In genomic region chr3:121309896-121310714, GRCm38 (mm10) we compare ENCODE assay signal across 10 mouse cellular contexts. TPM values are rescaled to one million over a fixed set of nuclear protein-coding genes. Genes with fewer than 3 reads are reported as not detected.
DNase-seq lines count a peak whose midpoint lies in the region; ATAC-seq and TF ChIP-seq lines count a peak whose summit lies in the region.
"Had no signal": no experiment of that assay in that cellular context is flagged by ENCODE, and none has a peak within 500 bp of the region (broad histone marks: within the 10 kb centered on the region; RNA-seq: fewer than 3 reads in every experiment).

No protein-coding gene starts in this region.

- 0 out of 2 replicates have a peak, but pooled peaks cover 1% of the 10 kb centered on the region for H3K4me1 ChIP-seq in heart, adult 2 months (ENCODE audit: control insufficient read depth, insufficient read depth, low read length)
- no peaks in the 10 kb centered on the region for H3K4me1 ChIP-seq in heart, embryonic 11.5 days (ENCODE audit: control insufficient read depth, insufficient read depth, low read length)
- peaks cover 9% of the 10 kb centered on the region for H3K4me1 ChIP-seq in midbrain, embryonic 10.5 days
- H3K4me1 ChIP-seq in midbrain, embryonic 16.5 days (ENCODE audit: control insufficient read depth, insufficient read depth, low read length): peaks cover 5% of the 10 kb centered on the region

- no peak overlapping the region for H3K4me2 ChIP-seq in heart, embryonic 11.5 days
- H3K4me2 ChIP-seq in midbrain, embryonic 16.5 days (ENCODE audit: low read length): no peak overlapping the region
- H3K4me2 ChIP-seq: hindbrain, embryonic 12.5 days; liver, embryonic 15.5 days had no signal

- no peaks in the 10 kb centered on the region for H3K36me3 ChIP-seq in heart, adult 2 months (ENCODE audit: control insufficient read depth, insufficient read depth, low read length)
- no peaks in the 10 kb centered on the region for H3K36me3 ChIP-seq in heart, embryonic 11.5 days (ENCODE audit: control insufficient read depth, insufficient read depth, low read length)
- H3K36me3 ChIP-seq in midbrain, embryonic 10.5 days: peaks cover 3% of the 10 kb centered on the region; the same call in 1 of the 2 replicates
- H3K36me3 ChIP-seq in midbrain, embryonic 16.5 days (ENCODE audit: control insufficient read depth, insufficient read depth, low read length): no peaks in the 10 kb centered on the region
- H3K36me3 ChIP-seq: hindbrain, embryonic 12.5 days; liver, embryonic 15.5 days had no signal

- peak; percentile 23; the same call in 1 of the 2 replicates for TF ChIP-seq CTCF in heart, adult 2 months (IDR thresholded peaks at IDR 0.05)

- H3K27ac ChIP-seq in heart, adult 2 months: no peak overlapping the region
- H3K27ac ChIP-seq in heart, embryonic 11.5 days (ENCODE audit: low read depth, low read length): no peak overlapping the region
- no peak overlapping the region for H3K27ac ChIP-seq in midbrain, embryonic 10.5 days (replicated peaks)
- no peak overlapping the region for H3K27ac ChIP-seq in midbrain, embryonic 16.5 days (ENCODE audit: low read length)
- H3K27ac ChIP-seq: hindbrain, embryonic 12.5 days; liver, embryonic 15.5 days had no signal

- H3K9ac ChIP-seq in heart, adult 2 months (ENCODE audit: low read depth, low read length): no peak overlapping the region
- no peak overlapping the region for H3K9ac ChIP-seq in heart, embryonic 11.5 days (ENCODE audit: low read depth, low read length)
- no peak overlapping the region for H3K9ac ChIP-seq in midbrain, embryonic 16.5 days (ENCODE audit: low read depth, low read length)
- H3K9ac ChIP-seq: hindbrain, embryonic 12.5 days; liver, embryonic 15.5 days had no signal

- intact Hi-C loops in heart, adult 2 months (cut with DNase I): loop anchor here (5.0 kb wide), 2 partner anchors 117 to 427 kb away; partner anchors contain the start of gene Cnn3

- no peak for TF ChIP-seq POLR2A in heart, adult 2 months (IDR thresholded peaks at IDR 0.05; ENCODE audit: insufficient read depth, low read depth, low read length)

- no peak for TF ChIP-seq EP300 in heart, adult 2 months (IDR thresholded peaks at IDR 0.05; ENCODE audit: insufficient read depth, low read depth, low read length)

- 81% methylated on average over 16 of the region's 16 CpGs for WGBS in heart, adult 2 months
- WGBS in heart, embryonic 11.5 days (ENCODE audit: insufficient replicate concordance): 88% methylated on average over 16 of the region's 16 CpGs
- 90% methylated on average over 16 of the region's 16 CpGs for WGBS in midbrain, embryonic 10.5 days
- 87% methylated on average over 16 of the region's 16 CpGs for WGBS in midbrain, embryonic 16.5 days

- no peaks in the 10 kb centered on the region for H3K27me3 ChIP-seq in heart, adult 2 months (ENCODE audit: control insufficient read depth, insufficient read depth, low read length)
- H3K27me3 ChIP-seq in heart, embryonic 11.5 days (ENCODE audit: control insufficient read depth, insufficient read depth, low read length): no peaks in the 10 kb centered on the region
- no peaks in the 10 kb centered on the region for H3K27me3 ChIP-seq in midbrain, embryonic 10.5 days (ENCODE audit: low read depth, poor library complexity, severe bottlenecking)
- H3K27me3 ChIP-seq in midbrain, embryonic 16.5 days (ENCODE audit: control insufficient read depth, insufficient read depth, low read depth, low read length): no peaks in the 10 kb centered on the region
- H3K27me3 ChIP-seq: hindbrain, embryonic 12.5 days; liver, embryonic 15.5 days had no signal

- no peak overlapping the region for H3K4me3 ChIP-seq in heart, adult 2 months
- H3K4me3 ChIP-seq in heart, embryonic 11.5 days (ENCODE audit: low read depth, low read length): no peak overlapping the region
- H3K4me3 ChIP-seq in midbrain, embryonic 10.5 days: no peak overlapping the region
- no peak overlapping the region for H3K4me3 ChIP-seq in midbrain, embryonic 16.5 days (ENCODE audit: low read depth, low read length)
- H3K4me3 ChIP-seq: hindbrain, embryonic 12.5 days; liver, embryonic 15.5 days had no signal

- no peak for ATAC-seq in heart, embryonic 11.5 days (replicated peaks; ENCODE audit: insufficient number of reproducible peaks, low FRiP score, low TSS enrichment)
- no peak for ATAC-seq in midbrain, embryonic 16.5 days

- DNase-seq in heart, adult 2 months: no peak
- peak; percentile 8 for DNase-seq in midbrain, embryonic 10.5 days (ENCODE audit: low spot score)
- peak; percentile 71 for DNase-seq in adrenal gland, adult 2 months
- peak; percentile 30 to 50 for DNase-seq in lung, postnatal 4 days
- no peak for DNase-seq in frontal cortex, adult 2 months (ENCODE audit: extremely low spot score in 1 of 2, low spot score in 1 of 2)
- no peak for DNase-seq in heart, adult 9 months (ENCODE audit: low spot score in 2 of 2)

- no peaks in the 10 kb centered on the region for H3K9me3 ChIP-seq in heart, embryonic 11.5 days (replicated peaks; ENCODE audit: control insufficient read depth, low read length)
- H3K9me3 ChIP-seq in midbrain, embryonic 10.5 days (replicated peaks): no peaks in the 10 kb centered on the region
- H3K9me3 ChIP-seq in midbrain, embryonic 16.5 days (replicated peaks; ENCODE audit: control insufficient read depth, low read length, poor library complexity, severe bottlenecking): no peaks in the 10 kb centered on the region
- H3K9me3 ChIP-seq: hindbrain, embryonic 12.5 days; liver, embryonic 15.5 days had no signal

- no peaks in the 10 kb centered on the region for H3K79me2 ChIP-seq in heart, adult 2 months (replicated peaks; ENCODE audit: control insufficient read depth, insufficient read depth, low read length)

RNA-seq across cellular contexts. Expression of gene Alg14, which starts 18.5 kb away (rescaled TPM):
- 10 to 100 TPM in 1 of 2 experiments, 1 to 10 TPM in 1; 9.1 to 10.4 TPM for total RNA-seq in heart, adult 2 months (2021)
- 12.5 and 19.9 TPM in 2 replicates for polyA plus RNA-seq in heart, adult 2 months (2012; rRNA removed)
- 38.2 and 42.2 TPM in 2 replicates for polyA plus RNA-seq in heart, embryonic 11.5 days (2014; fragmentation: Nextera tagmentation; extraction: Ambion mirVana)
- polyA plus RNA-seq in midbrain, embryonic 10.5 days (2016; fragmentation: Nextera tagmentation; extraction: Ambion mirVana): 37.3 and 40.7 TPM in 2 replicates
- polyA plus RNA-seq in midbrain, embryonic 16.5 days (2015; fragmentation: Nextera tagmentation; extraction: Ambion mirVana): 36.9 and 39.2 TPM in 2 replicates
- 10 to 100 TPM; 37.3 to 39.7 TPM for total RNA-seq in adrenal gland, adult 2 months (2021)
- 16.1 and 16.4 TPM in 2 replicates for polyA plus RNA-seq in adrenal gland, adult 2 months (2012; rRNA removed)
- polyA plus RNA-seq in frontal cortex, adult 2 months (2012; rRNA removed): 14.5 and 15.2 TPM in 2 replicates

RNA-seq across cellular contexts. Expression of gene Tmem56, which starts 27.2 kb away (rescaled TPM):
- total RNA-seq in heart, adult 2 months (2021): 1 to 10 TPM in 1 of 2 experiments, under 1 TPM in 1; 0.99 to 2.9 TPM
- polyA plus RNA-seq in heart, adult 2 months (2012; rRNA removed): 0.68 and 2.0 TPM in 2 replicates
- 1.8 and 2.5 TPM in 2 replicates for polyA plus RNA-seq in heart, embryonic 11.5 days (2014; fragmentation: Nextera tagmentation; extraction: Ambion mirVana)
- polyA plus RNA-seq in midbrain, embryonic 10.5 days (2016; fragmentation: Nextera tagmentation; extraction: Ambion mirVana): 0.82 and 1.1 TPM in 2 replicates
- polyA plus RNA-seq in midbrain, embryonic 16.5 days (2015; fragmentation: Nextera tagmentation; extraction: Ambion mirVana): 3.4 and 3.8 TPM in 2 replicates
- total RNA-seq in adrenal gland, adult 2 months (2021): 10 to 100 TPM; 32.0 to 56.3 TPM
- 7.8 TPM in 2 replicates for polyA plus RNA-seq in adrenal gland, adult 2 months (2012; rRNA removed)
- polyA plus RNA-seq in frontal cortex, adult 2 months (2012; rRNA removed): 16.7 and 16.9 TPM in 2 replicates

Comparison
In these comparisons a context has a peak if more than half of its experiments do, and no peak if none do; other contexts are left out.
1. DNase-seq: peak in midbrain, embryonic 10.5 days (single experiment), adrenal gland, adult 2 months (single experiment) and lung, postnatal 4 days (2 of 2); none in heart, adult 2 months (0 of 2), frontal cortex, adult 2 months (0 of 2) and heart, adult 9 months (0 of 2).